ENCODE assay signal across 9 mouse cellular contexts in the genomic region with DNA sequence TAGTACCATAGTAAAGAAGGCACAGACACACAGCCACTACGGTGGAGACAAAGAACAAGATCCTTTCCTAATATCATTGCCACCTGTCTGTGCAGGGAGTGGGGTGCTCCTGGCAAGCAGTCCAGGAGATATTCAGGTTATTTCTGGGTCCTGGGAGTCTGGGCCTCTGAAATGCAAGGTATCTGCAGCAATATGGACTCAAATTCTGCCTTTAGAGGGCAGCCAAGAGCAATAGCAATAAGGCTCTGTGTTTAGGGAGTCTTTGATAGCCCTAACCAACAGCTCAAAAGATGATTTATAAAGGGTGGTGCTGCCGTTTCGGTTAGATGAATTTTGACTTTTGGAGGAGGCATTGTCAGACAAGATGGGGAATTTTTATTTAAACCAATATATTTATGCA. TPM values are rescaled to one million over a fixed set of nuclear protein-coding genes. Genes with fewer than 3 reads are reported as not detected.
DNase-seq lines count a peak whose midpoint lies in the region; ATAC-seq and TF ChIP-seq lines count a peak whose summit lies in the region.
"Had no signal": no experiment of that assay in that cellular context is flagged by ENCODE, and none has a peak within 500 bp of the region (broad histone marks: within the 10 kb centered on the region; RNA-seq: fewer than 3 reads in every experiment).

No protein-coding gene starts in this region.

- 73% methylated on average over 3 of the region's 3 CpGs for WGBS in kidney, embryonic 15.5 days
- WGBS in limb, embryonic 10.5 days: 82% methylated on average over 3 of the region's 3 CpGs

- H3K27ac ChIP-seq in bone marrow macrophage, adult 2 months (ENCODE audit: insufficient read depth, low read depth, low read length): no peak overlapping the region
- no peak overlapping the region for H3K27ac ChIP-seq in kidney, embryonic 15.5 days
- H3K27ac ChIP-seq in limb, embryonic 10.5 days: no peak overlapping the region

- ATAC-seq in frontal cortex, adult (ENCODE audit: low TSS enrichment): peak; percentile 87
- peak; percentile 43; the same call in 1 of the 2 replicates for ATAC-seq in kidney, embryonic 15.5 days (replicated peaks; ENCODE audit: low FRiP score)

- no peak overlapping the region for H3K4me2 ChIP-seq in kidney, embryonic 15.5 days

- H3K9ac ChIP-seq in kidney, embryonic 15.5 days: no peak overlapping the region

- no peaks in the 10 kb centered on the region for H3K9me3 ChIP-seq in kidney, embryonic 15.5 days (replicated peaks)
- H3K9me3 ChIP-seq in limb, embryonic 10.5 days (replicated peaks): no peaks in the 10 kb centered on the region

- no peaks in the 10 kb centered on the region for H3K4me1 ChIP-seq in bone marrow macrophage, adult 2 months (ENCODE audit: control insufficient read depth, insufficient read depth, low read length)
- H3K4me1 ChIP-seq in kidney, embryonic 15.5 days: peaks cover 4% of the 10 kb centered on the region; the same call in 1 of the 2 replicates
- 0 out of 2 replicates have a peak, but pooled peaks cover 6% of the 10 kb centered on the region for H3K4me1 ChIP-seq in limb, embryonic 10.5 days

- H3K36me3 ChIP-seq in kidney, embryonic 15.5 days: no peaks in the 10 kb centered on the region
- no peaks in the 10 kb centered on the region for H3K36me3 ChIP-seq in limb, embryonic 10.5 days

- no peaks in the 10 kb centered on the region for H3K27me3 ChIP-seq in kidney, embryonic 15.5 days
- no peaks in the 10 kb centered on the region for H3K27me3 ChIP-seq in limb, embryonic 10.5 days (ENCODE audit: low read depth, poor library complexity, severe bottlenecking)

- H3K4me3 ChIP-seq in bone marrow macrophage, adult 2 months (ENCODE audit: insufficient read depth, low read length): no peak overlapping the region
- no peak overlapping the region for H3K4me3 ChIP-seq in kidney, embryonic 15.5 days (replicated peaks)
- no peak overlapping the region for H3K4me3 ChIP-seq in limb, embryonic 10.5 days

- peak; percentile 33; the same call in 1 of the 2 replicates for TF ChIP-seq CTCF in bone marrow macrophage, adult 2 months (IDR thresholded peaks at IDR 0.05; ENCODE audit: low read depth, low read length)

- DNase-seq in frontal cortex, postnatal 25 days (ENCODE audit: low spot score in 2 of 2): no peak
- peak; percentile 11 for DNase-seq in right cerebral cortex, adult 18-20 months
- no peak for DNase-seq in right cerebral cortex, postnatal 14 days
- DNase-seq in naive thymus-derived CD4-positive, alpha-beta T cell, adult 2 months (ENCODE audit: low read depth): peak; percentile 51
- DNase-seq in limb, embryonic 10.5 days (ENCODE audit: low spot score): no peak

- no peak for TF ChIP-seq POLR2A in bone marrow macrophage, adult 2 months (IDR thresholded peaks at IDR 0.05; ENCODE audit: borderline replicate concordance, low read depth, low read length)

RNA-seq across cellular contexts. Expression of a gene that starts 0.9 kb away (rescaled TPM):
- not detected in 2 replicates for polyA plus RNA-seq in bone marrow macrophage, adult 2 months (2012; ENCODE audit: insufficient read depth, insufficient read length, missing spikeins)
- polyA plus RNA-seq in kidney, embryonic 15.5 days (2015; fragmentation: Nextera tagmentation; extraction: Ambion mirVana): 0.08 and 0.18 TPM in 2 replicates
- not detected in 2 replicates for polyA plus RNA-seq in limb, embryonic 10.5 days (2016; fragmentation: Nextera tagmentation; extraction: Ambion mirVana)

RNA-seq across cellular contexts. Expression of a gene that starts 44.6 kb away (rescaled TPM):
- not detected in 2 replicates for polyA plus RNA-seq in bone marrow macrophage, adult 2 months (2012; ENCODE audit: insufficient read depth, insufficient read length, missing spikeins)
- 0.23 and 0.30 TPM in 2 replicates for polyA plus RNA-seq in kidney, embryonic 15.5 days (2015; fragmentation: Nextera tagmentation; extraction: Ambion mirVana)
- polyA plus RNA-seq in limb, embryonic 10.5 days (2016; fragmentation: Nextera tagmentation; extraction: Ambion mirVana): 0.11 TPM in 1 of 2 replicates, not detected in the other
- polyA plus RNA-seq: heart, embryonic 14.5 days had no signal

Comparison
In these comparisons a context has a peak if more than half of its experiments do, and no peak if none do; other contexts are left out.
1. DNase-seq: peak in right cerebral cortex, adult 18-20 months (single experiment) and naive thymus-derived CD4-positive, alpha-beta T cell, adult 2 months (single experiment); none in frontal cortex, postnatal 25 days (0 of 2), right cerebral cortex, postnatal 14 days (single experiment) and limb, embryonic 10.5 days (single experiment).